Mouse (Mus musculus): ENCODE data around the gene Slc6a6. TPM values are rescaled to one million over a fixed set of nuclear protein-coding genes. Genes with fewer than 3 reads are reported as not detected.

The Slc6a6 gene
- polyA plus RNA-seq, 1 experiment from 2014 or later, result 109 TPM

GRCm38 (mm10) chr6:91679095-91679577 is 4.7 kb upstream of the Slc6a6 start:
- peaks cover 3% of the 10 kb centered on the region; the same call in 1 of the 2 replicates for H3K4me1 ChIP-seq (replicated peaks; ENCODE audit: control insufficient read depth, insufficient read depth, low read length)
- no peak overlapping the region for H3K9ac ChIP-seq (ENCODE audit: low read depth, low read length)
- no peaks in the 10 kb centered on the region for H3K27me3 ChIP-seq (replicated peaks; ENCODE audit: control insufficient read depth, insufficient read depth, low read length)
- H3K9me3 ChIP-seq (ENCODE audit: control insufficient read depth), result no peaks in the 10 kb centered on the region
- H3K36me3 ChIP-seq (ENCODE audit: control insufficient read depth, insufficient read depth), result no peaks in the 10 kb centered on the region
- H3K27ac ChIP-seq (ENCODE audit: low read depth, low read length), result peak overlapping the region; percentile 28; the same call in 1 of the 2 replicates
- no peak for ATAC-seq
- peak overlapping the region; percentile 37; the same call in 1 of the 2 replicates for H3K4me2 ChIP-seq (replicated peaks; ENCODE audit: low read depth)
- no peak overlapping the region for H3K4me3 ChIP-seq (ENCODE audit: low read depth, low read length)
- 60% methylated on average over 10 of the region's 10 CpGs for WGBS
- no peak for TF ChIP-seq CTCF (IDR thresholded peaks at IDR 0.05; ENCODE audit: low read depth)

GRCm38 (mm10) chr6:91679716-91680115 is 4.1 kb upstream of the Slc6a6 start:
- no peaks in the 10 kb centered on the region for H3K9me3 ChIP-seq (ENCODE audit: control insufficient read depth)
- H3K27me3 ChIP-seq (replicated peaks; ENCODE audit: control insufficient read depth, insufficient read depth, low read length), result no peaks in the 10 kb centered on the region
- no peak overlapping the region for H3K27ac ChIP-seq (ENCODE audit: low read depth, low read length)
- no peak overlapping the region for H3K9ac ChIP-seq (ENCODE audit: low read depth, low read length)
- no peak for TF ChIP-seq CTCF (IDR thresholded peaks at IDR 0.05; ENCODE audit: low read depth)
- peaks cover 3% of the 10 kb centered on the region; the same call in 1 of the 2 replicates for H3K4me1 ChIP-seq (replicated peaks; ENCODE audit: control insufficient read depth, insufficient read depth, low read length)
- no peak overlapping the region for H3K4me2 ChIP-seq (replicated peaks; ENCODE audit: low read depth)
- H3K4me3 ChIP-seq (ENCODE audit: low read depth, low read length), result no peak overlapping the region
- 77% methylated on average over 6 of the region's 6 CpGs for WGBS
- ATAC-seq, result no peak
- no peaks in the 10 kb centered on the region for H3K36me3 ChIP-seq (ENCODE audit: control insufficient read depth, insufficient read depth)

- Histone ChIP-seq H3K36me3 (ENCODE audit: control insufficient read depth, insufficient read depth) (no peaks in the 10 kb centered on the region), H3K9me3 (ENCODE audit: control insufficient read depth) (no peaks in the 10 kb centered on the region), H3K27ac (ENCODE audit: low read depth, low read length) (no peak overlapping the region), H3K4me2 (replicated peaks; ENCODE audit: low read depth) (no peak overlapping the region), H3K4me1 (replicated peaks; ENCODE audit: control insufficient read depth, insufficient read depth, low read length) (peaks cover 9% of the 10 kb centered on the region; the same call in 1 of the 2 replicates), H3K4me3 (ENCODE audit: low read depth, low read length) (no peak overlapping the region), H3K9ac (ENCODE audit: low read depth, low read length) (no peak overlapping the region), H3K27me3 (replicated peaks; ENCODE audit: control insufficient read depth, insufficient read depth, low read length) (no peaks in the 10 kb centered on the region)
- no peak for ATAC-seq
- no peak for TF ChIP-seq CTCF (IDR thresholded peaks at IDR 0.05; ENCODE audit: low read depth)
- 73% methylated on average over 4 of the region's 4 CpGs for WGBS
These were observed 2.0 kb upstream of the Slc6a6 start for GRCm38 (mm10) chr6:91681841-91682240.

- H3K4me3 ChIP-seq (ENCODE audit: low read depth, low read length), result no peak overlapping the region
- no peak overlapping the region for H3K9ac ChIP-seq (ENCODE audit: low read depth, low read length)
- peak overlapping the region; percentile 92 for H3K4me2 ChIP-seq (replicated peaks; ENCODE audit: low read depth)
- H3K27me3 ChIP-seq (replicated peaks; ENCODE audit: control insufficient read depth, insufficient read depth, low read length), result no peaks in the 10 kb centered on the region
- 40% methylated on average over 3 of the region's 3 CpGs for WGBS
- no peaks in the 10 kb centered on the region for H3K36me3 ChIP-seq (ENCODE audit: control insufficient read depth, insufficient read depth)
- peak; percentile 56 for TF ChIP-seq CTCF (IDR thresholded peaks at IDR 0.05; ENCODE audit: low read depth)
- H3K9me3 ChIP-seq (ENCODE audit: control insufficient read depth), result no peaks in the 10 kb centered on the region
- H3K4me1 ChIP-seq (replicated peaks; ENCODE audit: control insufficient read depth, insufficient read depth, low read length), result peaks cover 14% of the 10 kb centered on the region; the same call in 1 of the 2 replicates
- ATAC-seq, result no peak
- no peak overlapping the region for H3K27ac ChIP-seq (ENCODE audit: low read depth, low read length)
These were observed 732 bp upstream of the Slc6a6 start for GRCm38 (mm10) chr6:91683121-91683520.

GRCm38 (mm10) chr6:91684474-91684829 is 599 bp downstream of the Slc6a6 start:
- peak overlapping the region; percentile 96 for H3K27ac ChIP-seq (ENCODE audit: low read depth, low read length)
- H3K4me2 ChIP-seq (replicated peaks; ENCODE audit: low read depth), result peak overlapping the region; percentile 92
- peaks cover 11% of the 10 kb centered on the region; the same call in 1 of the 2 replicates for H3K4me1 ChIP-seq (replicated peaks; ENCODE audit: control insufficient read depth, insufficient read depth, low read length)
- H3K9me3 ChIP-seq (ENCODE audit: control insufficient read depth), result no peaks in the 10 kb centered on the region
- under 1% methylated on average over 13 of the region's 13 CpGs for WGBS
- TF ChIP-seq CTCF (IDR thresholded peaks at IDR 0.05; ENCODE audit: low read depth), result no peak
- peak overlapping the region; percentile 91 for H3K4me3 ChIP-seq (ENCODE audit: low read depth, low read length)
- peak overlapping the region; percentile 86 for H3K9ac ChIP-seq (ENCODE audit: low read depth, low read length)
- H3K27me3 ChIP-seq (replicated peaks; ENCODE audit: control insufficient read depth, insufficient read depth, low read length), result no peaks in the 10 kb centered on the region
- H3K36me3 ChIP-seq (ENCODE audit: control insufficient read depth, insufficient read depth), result no peaks in the 10 kb centered on the region
- ATAC-seq, result 0 out of 2 replicates have a peak, but pooled peaks have one; percentile 17

- peak overlapping the region; percentile 96 for H3K27ac ChIP-seq (ENCODE audit: low read depth, low read length)
- no peaks in the 10 kb centered on the region for H3K36me3 ChIP-seq (ENCODE audit: control insufficient read depth, insufficient read depth)
- TF ChIP-seq CTCF (IDR thresholded peaks at IDR 0.05; ENCODE audit: low read depth), result 0 out of 2 replicates have a peak, but pooled peaks have one; percentile 9
- H3K9me3 ChIP-seq (ENCODE audit: control insufficient read depth), result no peaks in the 10 kb centered on the region
- H3K4me2 ChIP-seq (replicated peaks; ENCODE audit: low read depth), result peak overlapping the region; percentile 92
- peak overlapping the region; percentile 91 for H3K4me3 ChIP-seq (ENCODE audit: low read depth, low read length)
- 0 out of 2 replicates have a peak, but pooled peaks cover 11% of the 10 kb centered on the region for H3K4me1 ChIP-seq (replicated peaks; ENCODE audit: control insufficient read depth, insufficient read depth, low read length)
- WGBS, result 5% methylated on average over 17 of the region's 17 CpGs
- no peaks in the 10 kb centered on the region for H3K27me3 ChIP-seq (replicated peaks; ENCODE audit: control insufficient read depth, insufficient read depth, low read length)
- peak overlapping the region; percentile 86 for H3K9ac ChIP-seq (ENCODE audit: low read depth, low read length)
- no peak for ATAC-seq
These were observed 1.1 kb downstream of the Slc6a6 start for GRCm38 (mm10) chr6:91684831-91685532.

All from intestine, postnatal 0 days (tissue).